Mouse (Mus musculus) testis, adult 2 months (tissue): ENCODE data around the gene Scn5a.

ENCODE experiments used
- CTCF ChIP-seq: fragments of 200-500 bp; IDR thresholded peaks from 2 replicates; pipeline ENCODE4 v1.5.1; 2012; ENCODE audit warnings: low read depth, mild to moderate bottlenecking, inconsistent platforms, low read length, moderate library complexity; ENCODE audit not compliant: control insufficient read depth, insufficient read depth, insufficient replicate concordance
- POLR2A ChIP-seq: fragments of 200-500 bp; IDR thresholded peaks from 2 replicates; pipeline ENCODE4 v1.6.1; 2012; ENCODE audit warnings: low read depth, mild to moderate bottlenecking, inconsistent platforms, low read length, moderate library complexity; ENCODE audit not compliant: control insufficient read depth

GRCm38 (mm10) chr9:119606906-119607305 is 28.1 kb upstream of the Scn5a start:
- TF ChIP-seq CTCF (no peak), POLR2A (no peak)
